Mouse (Mus musculus) megakaryocyte-erythroid progenitor cell, adult 5 weeks (primary cell): Measurements from ENCODE around the gene Nek5. TPM values are rescaled to one million over a fixed set of nuclear protein-coding genes. Genes with fewer than 3 reads are reported as not detected.

ENCODE experiments used
- polyA plus RNA-seq: library from polyadenylated mRNA; stranded (reverse); fragments of >175 nt; gene quantifications from 2 replicates; pipeline ENCODE4 v1.2.3, GENCODE M21; 2012

The Nek5 gene
- not detected in 2 replicates for polyA plus RNA-seq

DNA sequence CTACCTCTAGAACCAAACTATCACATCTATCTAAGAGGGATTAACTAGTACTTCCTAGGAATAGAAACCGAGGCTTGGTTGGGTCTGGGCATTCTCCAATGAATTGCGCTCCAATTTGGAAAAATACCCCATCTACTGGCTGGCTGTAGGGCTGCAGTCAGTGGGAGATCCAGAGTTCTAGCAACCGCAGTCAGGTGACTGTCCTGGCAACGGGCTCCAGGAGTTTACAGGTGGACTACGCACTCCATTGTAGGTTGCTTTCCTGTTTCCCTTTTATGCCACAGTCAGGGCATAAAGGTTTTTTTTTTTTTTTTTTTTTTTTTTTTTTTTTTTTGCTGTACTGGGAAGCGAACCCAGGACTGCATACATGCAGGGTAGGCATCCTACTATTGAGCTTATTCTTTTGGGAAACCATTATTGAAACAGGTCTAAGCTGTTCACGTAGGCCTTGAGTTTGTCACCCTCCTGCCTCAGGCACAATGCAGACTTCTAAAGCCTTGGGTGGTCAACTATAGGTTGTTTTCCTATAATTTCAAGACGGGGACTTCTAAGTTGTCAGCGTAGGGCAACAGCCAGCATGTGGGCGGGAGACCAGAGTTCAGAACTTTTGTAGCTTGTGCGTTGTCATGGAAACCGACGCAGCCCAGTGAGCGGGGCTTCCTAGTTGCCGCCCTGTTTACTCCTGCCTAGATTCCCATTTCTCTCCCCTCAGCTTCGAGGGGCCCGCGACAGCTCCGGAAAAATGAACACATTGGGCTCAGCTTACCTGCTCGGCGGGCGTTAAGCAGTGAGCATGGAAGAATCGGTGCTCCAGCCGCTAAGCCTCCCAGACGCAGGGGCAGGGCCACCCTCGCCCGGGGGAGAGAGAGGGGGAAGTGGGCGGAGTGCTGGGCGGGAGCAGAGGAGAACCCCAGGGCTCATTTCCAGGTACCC is at the start of gene Nek5:
Gene Nek5, minus strand, starts transcription at position 834 of the 933 bp plus-strand sequence.

DNA sequence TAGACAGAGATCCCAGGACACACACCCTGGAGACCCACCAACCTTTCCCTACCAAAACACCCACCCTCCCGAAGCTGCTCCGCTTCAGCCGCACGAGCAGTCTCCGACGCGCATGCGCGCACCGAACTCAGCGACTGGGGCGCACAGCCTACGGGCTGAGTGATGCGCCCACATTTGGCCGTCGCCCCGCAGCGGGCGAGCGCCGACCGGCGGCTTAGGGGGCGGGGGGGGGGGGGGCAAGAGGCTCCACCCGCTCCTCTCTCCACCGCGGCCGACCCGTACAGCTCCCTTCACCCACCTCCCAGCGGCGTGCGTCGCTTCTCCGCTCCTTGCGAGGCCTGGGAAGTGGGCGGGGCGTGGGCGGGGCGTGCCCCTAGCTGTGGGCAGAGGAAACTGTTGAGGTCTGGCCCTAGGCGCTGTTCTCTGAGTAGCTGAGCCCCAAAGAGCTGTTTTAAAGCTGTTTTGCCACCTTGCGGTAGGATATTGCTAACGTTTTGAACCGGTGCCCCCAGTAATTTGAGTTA is 41.3 kb upstream of the Nek5 start, which contains the start of gene Nek3:
Gene Nek3, minus strand, starts transcription at position 356 of the 524 bp plus-strand sequence.

DNA sequence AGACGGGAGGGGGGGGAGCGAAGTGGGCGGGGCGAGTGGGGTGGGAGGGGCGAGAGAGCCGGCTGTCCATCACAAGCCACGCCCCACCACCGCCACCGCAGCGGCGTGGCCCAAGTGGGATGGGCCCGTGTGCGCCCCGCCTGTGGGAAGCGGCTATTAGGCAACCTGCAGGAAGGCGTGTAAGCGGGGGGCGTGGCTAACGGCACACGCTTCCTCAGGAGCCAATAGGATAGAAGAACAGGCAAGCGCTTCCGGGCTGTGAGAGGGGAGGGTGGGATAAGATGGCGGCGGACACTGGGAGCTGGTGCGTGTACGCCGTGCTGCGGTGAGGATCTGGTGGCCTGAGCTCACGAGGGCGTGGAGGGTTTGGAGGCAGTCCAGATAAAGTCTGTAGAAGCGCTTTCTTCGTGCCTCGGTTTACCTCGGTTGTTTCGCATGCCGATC is 64.4 kb downstream of the Nek5 start, which contains the start of gene Alg11:
Gene Alg11, plus strand, starts transcription at position 276 of the 444 bp plus-strand sequence.

DNA sequence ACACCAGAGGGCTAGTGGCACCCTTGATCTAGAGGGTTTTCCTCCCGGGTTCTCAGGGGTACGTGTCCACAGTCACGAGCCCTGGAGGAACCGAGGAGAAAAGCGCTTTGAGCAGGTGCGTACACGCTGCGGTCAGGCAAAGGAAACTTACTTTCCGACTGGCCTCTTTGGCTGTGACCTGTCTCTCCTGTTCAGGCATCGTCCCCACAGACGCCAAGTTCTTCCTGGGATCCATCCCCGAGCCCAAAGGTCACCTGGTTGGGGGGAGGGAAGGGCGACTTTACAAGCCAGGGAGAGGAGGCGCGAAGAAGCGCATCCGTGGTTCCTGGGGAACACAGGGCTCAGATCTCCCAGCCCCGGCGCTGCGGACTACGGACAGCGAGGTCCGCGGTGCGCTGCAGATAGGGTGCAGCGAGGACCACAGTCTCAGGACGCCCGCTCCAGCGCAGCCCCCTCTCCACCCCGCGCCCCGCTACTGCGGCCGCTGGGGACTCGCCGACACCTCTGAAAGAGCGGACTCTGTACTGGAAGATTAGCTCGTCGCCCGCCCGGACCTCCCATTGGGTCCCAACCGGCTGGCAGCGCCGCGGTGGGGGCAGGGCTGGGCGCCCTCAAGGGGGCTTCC is 64.9 kb downstream of the Nek5 start, which contains the start of gene Atp7b:
Gene Atp7b, minus strand, starts transcription at position 485 of the 625 bp plus-strand sequence.

Other genes with a start within 250 kb of the Nek5 start
- not detected in 2 replicates for gene Defb9, start 239.6 kb downstream of the Nek5 start, polyA plus RNA-seq
- not detected in 2 replicates for gene Defb11, start 218.6 kb downstream of the Nek5 start, polyA plus RNA-seq
- gene Defb15, start 192.3 kb downstream of the Nek5 start, polyA plus RNA-seq, result not detected in 2 replicates
- gene Defb35, start 186.7 kb downstream of the Nek5 start, polyA plus RNA-seq, result not detected in 2 replicates
- not detected in 2 replicates for gene Defb13, start 178.3 kb downstream of the Nek5 start, polyA plus RNA-seq
- gene Fam90a1a, start 166.3 kb downstream of the Nek5 start, polyA plus RNA-seq, result not detected in 2 replicates
- gene Ccdc70, start 155.3 kb downstream of the Nek5 start, polyA plus RNA-seq, result not detected in 2 replicates
- 3.3 and 3.8 TPM in 2 replicates for gene Atp7b, start 64.7 kb downstream of the Nek5 start, polyA plus RNA-seq
- 0.33 and 0.53 TPM in 2 replicates for gene Alg11, start 64.3 kb downstream of the Nek5 start, polyA plus RNA-seq
- gene Nek3, start 41.4 kb upstream of the Nek5 start, polyA plus RNA-seq, result 1.2 and 1.5 TPM in 2 replicates
- gene Ckap2, start 60.8 kb upstream of the Nek5 start, polyA plus RNA-seq, result 6.6 and 8.3 TPM in 2 replicates
- gene Vps36, start 67.8 kb upstream of the Nek5 start, polyA plus RNA-seq, result 13.1 and 14.8 TPM in 2 replicates
- 1.2 and 1.5 TPM in 2 replicates for gene Thsd1, start 102.3 kb upstream of the Nek5 start, polyA plus RNA-seq
- not detected in 2 replicates for gene Tpte, start 158.4 kb upstream of the Nek5 start, polyA plus RNA-seq